Mouse (Mus musculus) gastrocnemius, postnatal 4 days (tissue): Measurements from ENCODE around the gene Tmem256. TPM values are rescaled to one million over a fixed set of nuclear protein-coding genes. Genes with fewer than 3 reads are reported as not detected.
"Not testable (repeated sequence)": the region's sequence is repeated elsewhere in the genome, so short reads cannot be mapped to it uniquely, and the experiment has no call there.

Experiments used
- DNase-seq, 2 experiments: peaks; one replicate each; pipeline ENCODE4 v3.0.0; 2021 to 2022; ENCODE audit warnings: low spot score in 2 of 2, mixed read lengths in 2 of 2
- total RNA-seq, 2 experiments: library from RNA; stranded (reverse); gene quantifications; 2 replicates each; pipeline ENCODE4 v1.2.3; 2021

Gene Tmem256
- total RNA-seq, 2 experiments from 2014 or later: 97.5 to 141 TPM

- no peak for DNase-seq
Observed at GRCm38 (mm10) chr11:69849884-69850283, 11.6 kb downstream of the Tmem256 start.

DNA sequence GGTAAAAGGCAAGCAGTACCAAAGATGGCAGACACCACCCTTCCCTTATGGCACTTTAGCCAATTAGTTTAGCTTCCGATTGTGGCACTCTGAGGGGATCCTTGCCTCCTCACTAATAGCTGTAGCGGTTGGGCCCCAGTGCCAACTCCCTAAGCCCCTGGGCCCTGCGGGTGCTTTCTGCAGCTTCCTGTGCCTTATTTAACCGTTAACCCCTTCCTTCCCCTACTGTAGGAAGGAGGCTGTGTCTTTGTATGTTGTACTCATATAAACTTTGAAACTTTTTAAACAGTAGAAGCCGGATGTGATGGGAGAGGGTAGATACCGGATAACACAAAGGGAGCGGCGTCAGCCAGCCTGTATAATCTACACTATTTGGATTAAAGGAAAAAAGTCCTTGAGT is 12.4 kb downstream of the Tmem256 start:
- DNase-seq: no peak

GRCm38 (mm10) chr11:69853994-69854393 is 15.7 kb downstream of the Tmem256 start:
- DNase-seq: no peak

GRCm38 (mm10) chr11:69854680-69855079 is 16.4 kb downstream of the Tmem256 start:
- no peak for DNase-seq

DNA sequence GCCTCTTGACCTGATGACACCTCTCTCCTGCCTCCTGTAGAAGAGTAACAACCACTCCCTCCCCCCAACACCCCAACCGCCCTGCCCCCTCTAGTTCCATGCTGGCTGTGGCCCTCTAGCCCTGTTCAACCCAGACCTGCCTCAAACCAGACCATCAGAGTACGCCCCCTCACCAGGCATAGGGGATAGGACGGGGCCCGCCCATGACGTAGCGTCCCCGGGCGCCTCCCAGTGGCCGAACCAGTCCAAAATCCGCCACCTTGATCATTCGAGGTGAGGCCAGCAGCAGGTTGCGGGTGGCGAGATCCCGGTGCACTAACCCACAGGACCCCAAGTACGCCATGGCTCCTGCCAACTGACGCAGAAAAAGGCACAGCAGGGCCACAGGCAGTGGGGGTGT is 17.0 kb downstream of the Tmem256 start:
- no peak for DNase-seq

DNA sequence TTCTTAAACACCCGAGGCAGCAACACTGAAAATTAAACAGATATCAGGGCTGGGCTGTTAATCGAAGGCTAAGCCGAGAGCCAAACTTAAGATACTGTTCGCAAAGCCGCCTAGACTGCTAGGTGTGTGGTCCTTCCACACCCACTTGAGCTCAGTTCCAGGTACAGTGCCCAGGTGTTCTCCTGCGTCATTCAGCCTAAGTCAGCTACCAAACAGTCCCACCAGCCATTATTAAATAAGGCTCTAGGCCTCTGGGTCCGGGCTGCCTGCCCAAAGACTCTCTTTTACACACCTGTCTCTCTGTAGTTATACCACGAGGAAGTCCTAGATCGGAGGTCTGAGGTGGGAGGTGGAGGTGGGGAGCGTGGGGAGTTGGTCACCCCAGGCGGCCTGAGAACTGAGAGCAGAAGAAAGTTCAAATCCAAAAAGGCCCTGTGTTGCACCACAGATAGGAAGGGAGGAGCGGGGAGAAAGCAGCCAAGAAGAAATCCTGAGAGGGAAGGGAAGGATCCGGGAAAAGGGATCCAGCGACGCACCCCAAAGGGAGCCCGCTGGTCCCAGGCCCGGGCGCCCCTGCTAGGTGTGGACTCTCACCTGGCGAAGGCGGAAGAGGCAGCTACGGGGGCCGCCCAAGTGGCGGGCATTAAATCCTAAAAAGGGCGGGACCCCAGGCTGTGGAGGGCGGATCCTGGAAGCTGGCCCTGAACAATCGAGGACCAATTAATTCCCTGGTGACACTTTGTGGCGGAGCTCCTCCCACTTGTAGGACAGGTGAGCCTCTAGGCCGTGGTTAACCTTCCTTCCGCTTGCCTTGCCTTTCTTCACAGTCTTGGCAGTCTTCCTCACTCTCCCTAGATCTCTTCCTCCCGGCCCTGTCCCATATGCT is 20.0 kb downstream of the Tmem256 start, which contains the start of gene Tnk1:
Gene Tnk1, minus strand, starts transcription at position 618 of the 886 bp plus-strand sequence.
- no peak for DNase-seq

- not testable (repeated sequence) for DNase-seq
Observed at GRCm38 (mm10) chr11:69863729-69864128, 25.4 kb downstream of the Tmem256 start.

DNA sequence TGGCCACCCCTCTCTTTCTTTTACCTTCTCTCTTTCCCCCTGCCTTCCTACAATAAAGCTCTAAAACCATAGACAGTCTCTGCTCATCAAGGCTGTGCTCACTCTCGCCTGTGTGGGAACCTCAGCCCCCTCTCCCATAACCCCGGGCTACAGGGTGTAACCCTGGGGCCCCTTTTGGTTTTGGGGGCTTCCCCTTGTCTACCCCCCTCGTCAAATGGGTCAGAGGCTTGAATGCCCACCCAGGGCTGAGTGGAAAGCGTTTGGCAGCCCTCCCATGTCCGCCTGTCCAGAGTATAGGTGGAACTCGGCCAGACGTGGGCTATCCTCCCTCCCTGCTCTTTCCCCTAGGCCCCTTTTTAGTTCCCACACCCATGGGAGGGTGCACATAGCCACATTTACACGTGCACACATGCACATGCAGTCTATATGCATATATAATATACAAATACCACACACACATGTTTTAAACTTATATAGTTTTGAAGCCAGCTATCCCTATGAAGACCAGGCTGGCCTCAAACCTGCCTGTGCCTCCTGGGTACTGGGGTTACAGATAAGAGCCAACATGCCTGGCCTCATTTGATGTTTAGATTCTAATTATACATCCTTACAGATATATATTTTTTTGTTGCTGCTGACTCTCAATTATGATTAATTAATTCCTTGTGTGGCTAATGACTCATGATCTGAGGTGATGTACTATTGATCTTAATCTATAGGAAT is 26.0 kb downstream of the Tmem256 start:
- no peak for DNase-seq

GRCm38 (mm10) chr11:69865561-69865960 is 27.2 kb downstream of the Tmem256 start:
- DNase-seq: no peak

DNA sequence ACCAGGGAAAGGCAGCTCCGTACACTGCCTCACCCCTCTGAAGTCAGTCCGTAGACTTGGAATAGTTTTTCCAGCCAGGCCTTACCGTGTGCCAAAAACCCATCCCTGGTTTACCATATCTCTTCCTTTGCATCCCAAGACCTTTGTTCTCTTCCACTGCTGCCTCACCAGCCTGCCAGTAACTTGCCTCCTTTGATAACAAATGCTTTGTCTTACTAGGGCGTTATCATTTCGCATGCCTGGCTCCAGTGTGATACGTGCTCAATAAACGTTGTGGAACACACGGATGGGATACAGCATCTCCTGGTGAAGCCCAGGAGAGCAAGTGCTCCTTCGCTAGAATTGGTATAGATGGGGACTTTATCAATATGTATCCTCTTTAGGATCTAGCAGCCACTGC is 29.0 kb downstream of the Tmem256 start:
- no peak for DNase-seq

DNA sequence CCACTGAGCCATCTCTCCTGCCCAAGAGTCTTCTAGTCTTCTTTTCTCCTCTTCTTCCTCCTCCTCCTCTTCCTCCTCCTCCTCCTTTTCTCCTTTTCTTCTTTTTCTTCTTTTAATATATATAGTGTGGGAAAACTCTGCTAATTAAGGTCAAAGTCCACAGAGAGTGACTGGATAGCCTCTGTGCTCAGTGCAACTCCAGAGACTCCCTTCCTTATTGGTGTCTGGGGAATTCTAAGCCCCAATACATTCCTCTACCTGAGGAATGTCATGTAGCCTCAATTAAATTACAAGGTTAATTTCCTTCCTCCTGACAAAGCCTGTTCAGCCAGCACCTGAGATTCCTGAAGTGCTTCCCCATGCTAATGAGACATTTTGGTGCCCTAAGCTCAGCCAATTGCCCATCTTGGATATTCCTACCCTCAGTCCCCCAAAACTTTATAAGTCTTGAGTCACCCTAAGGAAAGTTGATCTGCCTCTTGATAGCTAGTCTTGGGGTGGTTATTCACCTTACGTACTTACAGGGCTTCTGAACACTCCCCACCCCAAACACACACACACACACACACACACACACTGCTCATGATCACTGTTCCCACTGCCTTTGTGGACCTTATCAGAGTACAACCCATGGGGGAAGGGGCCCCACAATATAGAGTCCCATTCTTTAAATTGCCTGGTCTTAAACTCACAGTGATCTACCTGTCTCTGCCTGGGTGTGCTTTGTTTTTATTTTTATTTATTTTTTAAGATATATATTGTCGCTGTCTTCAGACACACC is 32.2 kb downstream of the Tmem256 start:
- DNase-seq: no peak

GRCm38 (mm10) chr11:69871822-69872221 is 33.5 kb downstream of the Tmem256 start:
- no peak for DNase-seq

DNA sequence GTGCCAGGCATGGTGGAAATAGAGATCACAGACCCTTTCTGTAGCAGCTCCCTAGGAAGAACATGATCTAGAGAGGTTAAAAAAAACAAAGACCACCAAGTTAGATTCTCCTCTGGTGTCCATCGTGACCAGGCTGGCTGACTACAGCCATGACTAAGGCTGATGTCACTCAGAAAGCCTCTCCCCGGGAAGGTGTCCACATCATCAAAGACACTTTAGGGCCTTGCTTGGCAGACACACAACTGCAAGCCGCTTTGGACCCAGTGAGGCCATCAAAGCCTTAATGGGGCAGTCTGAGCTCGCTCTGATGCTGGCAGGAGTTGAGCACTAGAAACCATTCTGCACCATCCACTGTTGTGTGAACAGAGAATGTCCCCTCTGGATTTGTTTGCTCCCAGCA is 34.1 kb downstream of the Tmem256 start:
- no peak for DNase-seq

GRCm38 (mm10) chr11:69876186-69876585 is 37.9 kb downstream of the Tmem256 start:
- no peak for DNase-seq

DNA sequence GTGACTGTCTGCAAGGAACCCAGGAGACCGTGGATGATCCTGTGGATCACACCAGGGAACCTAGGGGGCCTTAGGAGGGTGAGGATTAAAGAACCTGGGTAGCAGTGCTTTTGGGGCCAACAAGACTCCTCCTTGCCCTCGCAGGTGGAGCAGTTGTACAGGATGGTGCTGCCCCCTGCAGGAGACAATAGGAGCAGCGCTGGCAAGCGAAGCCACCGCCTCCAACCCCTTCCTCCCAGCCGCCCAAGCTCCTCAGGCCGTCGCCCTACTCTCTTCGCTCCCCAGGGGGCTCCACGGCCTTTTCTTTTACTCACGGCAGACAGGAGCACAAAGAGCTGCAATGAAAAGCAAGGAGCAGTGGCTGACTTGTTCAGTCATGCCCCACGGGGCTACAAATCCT is 38.6 kb downstream of the Tmem256 start:
- peak; percentile 74 to 87 for DNase-seq

DNA sequence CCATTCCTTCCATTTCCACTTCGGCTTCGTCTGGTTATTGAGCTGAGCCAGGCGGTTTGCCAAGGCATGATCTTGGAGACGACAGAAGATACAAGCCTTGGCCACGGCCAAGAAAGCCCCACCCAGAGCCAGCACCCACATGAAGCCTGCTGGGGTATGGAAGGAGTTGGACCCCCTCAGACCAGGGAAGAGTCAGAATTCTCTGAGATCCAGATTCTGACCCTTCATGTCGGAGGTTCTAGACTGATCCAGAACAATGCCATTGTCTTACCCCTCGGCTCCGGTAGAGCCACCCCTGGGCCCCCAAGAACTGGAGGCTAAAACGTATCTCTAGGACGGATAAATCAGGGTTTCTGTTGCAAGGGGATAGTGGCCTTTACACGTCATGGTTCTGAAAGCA is 39.6 kb downstream of the Tmem256 start, which contains the start of gene Tmem95:
Gene Tmem95, minus strand, starts transcription at position 141 of the 400 bp plus-strand sequence.
- DNase-seq: no peak

DNA sequence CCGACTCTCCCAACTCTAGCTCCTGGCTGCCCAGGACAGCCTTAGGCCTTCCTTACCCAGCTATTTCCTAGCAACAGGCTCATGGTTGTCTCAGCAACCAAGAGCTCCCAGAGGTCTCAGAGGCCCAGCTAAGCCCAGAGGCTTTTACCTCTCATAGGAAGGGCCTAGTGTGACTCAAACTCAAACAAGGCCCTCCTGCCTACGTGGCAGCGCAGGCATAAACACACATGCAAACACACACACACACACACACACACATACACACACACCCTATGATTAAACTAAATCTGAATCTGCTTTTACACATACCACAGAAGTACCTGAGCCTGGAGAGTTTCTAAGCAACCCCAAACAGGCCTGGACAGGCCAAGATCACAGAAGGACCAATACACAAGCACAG is 40.1 kb downstream of the Tmem256 start:
- no peak for DNase-seq

GRCm38 (mm10) chr11:69878952-69879351 is 40.6 kb downstream of the Tmem256 start:
- no peak for DNase-seq

DNA sequence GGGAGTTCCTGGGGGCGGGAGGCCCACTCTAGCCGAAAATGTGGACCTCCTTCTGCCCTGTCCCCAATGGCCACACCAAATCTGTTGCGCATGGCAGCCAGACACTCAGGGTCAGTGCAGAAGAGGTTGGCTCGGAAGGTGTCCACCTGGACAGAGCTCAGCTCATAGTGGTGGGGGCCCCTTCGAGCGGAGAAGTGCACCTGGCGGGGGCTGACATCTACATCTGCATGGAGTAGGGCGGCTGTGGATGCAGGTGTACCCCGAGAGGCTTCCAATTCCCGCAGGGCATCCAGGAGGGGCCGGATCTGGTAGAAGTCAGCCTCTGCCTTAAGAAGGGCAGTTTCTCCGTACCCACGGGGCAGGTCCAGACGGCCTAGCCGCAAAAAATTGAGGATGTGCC is 41.4 kb downstream of the Tmem256 start:
- DNase-seq: no peak

DNA sequence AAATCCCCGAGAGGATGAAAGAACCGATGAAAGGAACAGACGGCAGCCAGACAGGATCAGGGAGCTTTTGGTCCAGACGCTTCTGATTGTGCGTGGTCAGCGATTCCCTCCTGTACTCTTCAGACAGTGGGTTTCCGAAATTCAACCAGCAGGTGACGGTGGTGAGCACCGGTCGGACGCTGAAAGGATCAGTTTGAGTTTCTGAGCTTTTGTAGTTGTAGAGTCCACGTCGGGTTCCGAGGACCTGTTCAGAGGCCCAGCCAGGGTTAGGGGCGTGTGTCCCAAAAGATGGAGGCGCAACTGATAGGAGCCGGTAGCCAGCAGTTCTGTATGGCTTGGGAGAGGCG is 42.2 kb downstream of the Tmem256 start:
- peak in 1 of 2 experiments; percentile 69 for DNase-seq

- DNase-seq: peak; percentile 82 to 86
Observed at GRCm38 (mm10) chr11:69880853-69881603, 42.7 kb downstream of the Tmem256 start, which contains the start of gene Kctd11. Gene Kctd11 (minus strand): TSS chr11:69881406.
